Mouse (Mus musculus): ENCODE results near the gene Cdh4. TPM values are rescaled to one million over a fixed set of nuclear protein-coding genes. Genes with fewer than 3 reads are reported as not detected.

Gene Cdh4
- total RNA-seq, 2 experiments from 2014 or later, result 3.2 to 6.8 TPM

GRCm38 (mm10) chr2:179598886-179599285 lies 156.7 kb downstream of the Cdh4 start:
- DNase-seq, result peak in 1 of 2 experiments; percentile 8

GRCm38 (mm10) chr2:179599886-179600285 lies 157.7 kb downstream of the Cdh4 start:
- DNase-seq, result peak; percentile 9 to 13

- DNase-seq, result no peak
Measured at GRCm38 (mm10) chr2:179600347-179600746, 158.1 kb downstream of the Cdh4 start.

- no peak for DNase-seq
Measured at GRCm38 (mm10) chr2:179601167-179601566, 158.9 kb downstream of the Cdh4 start.

GRCm38 (mm10) chr2:179604746-179605145 lies 162.5 kb downstream of the Cdh4 start:
- no peak for DNase-seq

GRCm38 (mm10) chr2:179605255-179605654 lies 163.0 kb downstream of the Cdh4 start:
- DNase-seq, result no peak

GRCm38 (mm10) chr2:179606341-179606740 lies 164.1 kb downstream of the Cdh4 start:
- peak in 1 of 2 experiments; percentile 43 for DNase-seq

GRCm38 (mm10) chr2:179615906-179616305 lies 173.7 kb downstream of the Cdh4 start:
- DNase-seq, result peak in 1 of 2 experiments; percentile 53

GRCm38 (mm10) chr2:179623643-179624473 lies 181.6 kb downstream of the Cdh4 start:
- DNase-seq, result no peak

GRCm38 (mm10) chr2:179627563-179627962 lies 185.3 kb downstream of the Cdh4 start:
- no peak for DNase-seq

GRCm38 (mm10) chr2:179630720-179631119 lies 188.5 kb downstream of the Cdh4 start:
- no peak for DNase-seq

- peak; percentile 43 to 71 for DNase-seq
Measured at GRCm38 (mm10) chr2:179640576-179641301, 198.5 kb downstream of the Cdh4 start.

- DNase-seq, result no peak
Measured at GRCm38 (mm10) chr2:179648573-179649263, 206.5 kb downstream of the Cdh4 start.

- DNase-seq, result no peak
Measured at GRCm38 (mm10) chr2:179649370-179649769, 207.1 kb downstream of the Cdh4 start.

GRCm38 (mm10) chr2:179650168-179650567 lies 207.9 kb downstream of the Cdh4 start:
- no peak for DNase-seq

GRCm38 (mm10) chr2:179655506-179655905 lies 213.3 kb downstream of the Cdh4 start:
- no peak for DNase-seq

- no peak for DNase-seq
Measured at GRCm38 (mm10) chr2:179659254-179659653, 217.0 kb downstream of the Cdh4 start.

GRCm38 (mm10) chr2:179661998-179662714 lies 219.9 kb downstream of the Cdh4 start:
- peak in 1 of 2 experiments; percentile 12 for DNase-seq

GRCm38 (mm10) chr2:179662739-179663138 lies 220.5 kb downstream of the Cdh4 start:
- peak in 1 of 2 experiments; percentile 4 for DNase-seq

GRCm38 (mm10) chr2:179663652-179664051 lies 221.4 kb downstream of the Cdh4 start:
- peak in 1 of 2 experiments; percentile 8 for DNase-seq

GRCm38 (mm10) chr2:179664171-179664608 lies 222.0 kb downstream of the Cdh4 start:
- DNase-seq, result no peak

- no peak for DNase-seq
Measured at GRCm38 (mm10) chr2:179670689-179671088, 228.5 kb downstream of the Cdh4 start.

All from heart, adult 18-20 months (tissue).